Mouse (Mus musculus) cerebellum, adult 9-10 months (tissue): ENCODE measurements at regions not wholly inside any gene's neighbourhood (a gene's known extent, or its start where the extent isn't known, plus 50 kb on each side); places are given as distances from the start of the nearest gene placed in this dataset.
A peak's percentile ranks its signal among the peaks of the same experiment; 100 is the strongest.

ENCODE experiments used
- DNase-seq: peaks from one replicate; pipeline ENCODE4 v3.0.0; 2022

DNA sequence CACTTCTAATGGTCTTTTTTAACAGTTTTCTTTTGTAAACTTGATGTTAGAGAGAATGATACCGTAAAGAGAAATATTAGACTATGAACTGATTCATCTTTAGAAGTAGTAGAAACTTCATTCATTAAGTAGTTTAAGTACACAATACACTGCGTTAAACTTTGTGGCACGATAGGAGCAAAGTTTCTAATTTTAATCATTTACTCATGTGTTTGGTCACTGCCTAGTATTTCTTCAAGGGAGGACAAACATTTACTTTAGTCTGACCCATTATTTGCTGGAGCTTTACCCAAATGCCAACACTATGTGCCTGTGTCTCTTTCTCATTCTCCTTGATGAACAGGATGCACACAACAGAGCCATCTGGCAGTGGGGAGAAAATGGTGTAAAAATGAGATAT is 200.6 kb downstream of the Chm start:
- no peak for DNase-seq

DNA sequence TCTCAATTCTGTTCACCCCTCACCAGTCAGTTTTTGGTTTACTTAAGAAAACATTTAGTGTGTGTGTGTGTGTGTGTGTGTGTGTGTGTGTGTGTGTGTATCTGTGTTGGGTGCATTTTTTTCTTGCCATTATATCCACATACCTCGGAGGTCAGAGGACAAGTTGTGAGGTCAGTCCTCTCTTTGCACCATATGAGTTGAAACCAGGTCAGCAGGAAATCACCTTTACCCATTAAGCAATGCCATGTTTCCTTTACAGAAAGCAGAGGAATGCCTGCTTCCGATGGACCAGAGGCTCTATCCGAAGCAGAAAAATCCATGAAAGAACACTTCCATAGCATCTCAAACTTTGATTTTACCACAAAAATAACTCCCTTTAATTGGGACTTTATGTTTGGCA is 201.2 kb downstream of the Chm start:
- DNase-seq = no peak

DNA sequence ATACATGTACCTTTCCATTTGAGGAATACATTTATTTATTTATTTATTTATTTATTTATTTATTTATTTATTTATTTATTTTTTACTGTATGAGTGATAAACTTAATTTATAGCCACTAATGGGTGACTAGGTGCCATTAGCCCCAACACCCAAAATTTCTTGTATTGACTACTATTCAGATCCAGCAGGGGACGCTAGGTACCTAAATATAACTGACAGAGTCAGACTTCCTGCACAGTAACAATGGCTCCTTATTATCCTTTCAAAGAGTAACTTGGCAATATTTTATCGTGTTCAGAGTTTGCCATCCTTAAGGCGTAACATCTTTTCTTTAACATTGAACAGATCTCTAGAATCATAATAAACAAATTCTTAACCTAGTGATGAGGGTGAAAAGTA is 206.7 kb downstream of the Chm start:
- peak; percentile 2 for DNase-seq

DNA sequence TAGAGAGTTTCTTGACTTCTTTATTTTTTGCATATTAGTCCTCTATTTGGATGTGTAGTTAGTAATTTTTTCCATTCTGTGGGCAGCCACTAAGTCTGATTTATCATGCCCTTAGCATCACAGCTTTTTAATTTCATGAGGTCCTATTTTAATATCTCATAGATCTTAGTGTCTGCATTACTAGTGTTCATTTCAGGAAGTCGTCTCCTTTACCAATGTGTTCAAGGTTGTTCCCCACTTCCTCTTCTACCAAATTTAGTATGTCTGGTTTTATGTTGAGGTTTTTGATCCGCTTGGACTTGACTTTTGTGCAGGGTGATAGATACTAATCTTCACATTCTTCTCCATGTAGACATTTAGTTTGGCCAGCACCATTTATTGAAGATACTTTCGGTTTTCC is 221.2 kb downstream of the Chm start:
- no peak for DNase-seq

DNA sequence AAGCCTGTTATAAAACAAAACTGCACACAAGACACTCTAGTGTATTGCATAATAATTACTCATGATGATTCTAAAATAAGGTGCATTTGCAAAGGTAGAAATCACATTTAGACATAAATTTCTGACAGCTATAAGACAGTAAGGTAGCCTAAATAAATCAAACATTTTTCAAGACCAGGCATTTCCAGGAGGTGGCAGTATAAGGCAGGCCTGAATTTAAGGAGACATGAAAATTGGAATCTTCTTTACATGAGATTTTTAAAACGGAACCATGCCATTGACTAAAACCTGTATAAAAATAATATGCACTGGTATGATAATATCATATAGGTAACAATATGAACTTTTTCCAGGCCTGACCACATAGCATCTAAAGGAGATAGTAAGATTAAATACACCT is 235.5 kb downstream of the Chm start:
- peak; percentile 2 for DNase-seq

DNA sequence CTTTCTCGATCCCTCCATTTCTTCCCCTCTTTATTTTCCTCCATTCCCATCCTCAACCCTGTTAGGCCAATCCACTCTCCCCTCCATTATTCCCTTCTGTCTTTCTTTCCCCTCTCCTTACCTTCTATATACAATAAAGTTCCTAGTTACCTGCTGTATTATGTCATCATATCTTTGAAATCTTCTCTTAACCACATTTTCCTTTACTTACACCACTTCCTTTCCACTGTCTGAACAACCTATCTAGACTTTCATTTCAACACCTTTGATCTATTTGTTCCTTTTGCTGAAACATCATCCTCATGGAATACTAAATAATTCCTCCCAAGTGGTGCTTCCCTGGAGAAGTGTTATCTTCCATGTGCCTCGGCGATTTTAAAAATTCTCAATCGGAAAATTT is 237.8 kb downstream of the Chm start:
- DNase-seq = no peak

DNA sequence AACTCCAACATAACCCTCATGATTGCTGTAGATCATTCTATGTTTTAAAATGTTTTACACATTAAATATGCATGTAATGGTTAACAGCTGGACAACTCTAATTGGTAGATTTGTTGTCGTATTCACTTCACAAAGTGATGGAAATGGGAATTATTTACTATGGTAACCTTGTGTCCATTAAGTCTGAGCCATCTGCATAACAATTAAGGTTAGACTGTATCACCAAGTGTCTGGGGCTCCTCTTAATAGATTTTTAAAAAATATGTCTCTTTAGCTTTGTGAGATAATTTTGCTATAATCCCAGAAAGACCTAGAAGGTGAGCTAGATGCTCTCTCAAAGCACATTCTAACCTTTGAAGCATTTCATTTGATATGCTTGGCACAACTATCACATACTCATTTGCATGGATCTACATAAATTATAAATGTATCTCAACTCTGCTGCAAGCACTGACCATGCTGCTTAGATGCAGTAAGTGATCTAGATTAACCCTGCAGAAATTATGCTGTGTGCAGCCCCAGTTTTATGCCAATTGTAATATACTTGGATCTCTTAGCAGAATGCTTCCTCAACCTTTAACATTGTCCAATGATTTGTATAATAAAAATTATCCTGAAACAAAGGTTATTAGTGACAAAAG is 227.2 kb upstream of the Pof1b start:
- no peak for DNase-seq

DNA sequence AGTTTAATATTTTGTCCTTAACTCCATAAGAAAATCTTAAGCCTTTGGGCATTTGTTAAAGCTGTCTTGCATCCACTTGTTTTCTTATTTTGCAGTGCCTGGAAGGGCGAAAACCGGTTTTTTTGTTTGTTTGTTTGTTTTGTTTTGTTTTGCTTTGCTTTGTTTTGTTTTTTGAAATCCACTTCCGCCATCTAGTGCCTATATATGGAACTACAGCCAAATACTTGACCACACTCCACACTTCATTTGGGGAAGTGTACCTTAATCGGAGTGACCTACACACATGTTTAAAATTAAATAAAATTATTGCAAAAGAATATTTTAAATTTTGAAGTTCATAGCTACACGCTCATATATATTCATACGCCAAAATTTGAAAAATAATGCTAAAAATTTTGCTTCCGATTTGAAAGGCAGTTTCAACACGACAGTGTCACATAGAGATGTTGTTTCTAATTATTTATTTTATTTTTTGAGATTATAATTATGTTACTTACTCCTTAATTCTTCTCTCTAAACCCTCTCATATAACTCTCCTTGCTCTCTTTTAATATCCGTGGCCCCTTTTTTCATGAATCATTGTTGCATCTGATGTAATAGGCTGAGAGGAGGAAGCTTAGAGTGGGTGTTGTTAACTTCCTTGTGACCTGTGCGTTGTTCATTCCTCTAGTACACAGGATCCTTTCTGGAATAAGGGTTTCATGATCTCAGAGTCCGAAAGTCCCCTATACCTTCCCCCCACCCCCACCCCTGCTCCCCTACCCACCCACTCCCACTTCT is 205.4 kb upstream of the Pof1b start:
- peak; percentile 27 for DNase-seq

DNA sequence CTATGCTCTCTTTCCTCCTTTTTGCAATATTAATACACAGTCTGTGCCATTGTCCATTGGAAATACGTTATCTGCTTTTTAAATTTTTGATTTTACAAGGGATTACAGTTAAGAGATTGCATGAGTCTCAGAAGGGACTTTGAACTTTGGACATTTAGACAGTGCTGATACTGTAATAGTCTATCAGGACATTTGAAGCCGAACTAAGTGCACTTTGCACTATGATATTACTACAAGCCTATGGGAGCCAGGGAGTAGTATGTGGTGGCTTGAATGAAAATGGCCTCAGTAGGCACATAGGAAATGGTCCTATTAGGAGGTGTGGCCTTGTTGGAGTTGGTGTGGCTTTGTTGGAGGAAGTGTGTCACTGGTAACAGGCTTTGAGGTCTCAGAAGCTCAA is 188.1 kb upstream of the Pof1b start:
- no peak for DNase-seq
